Mouse (Mus musculus) cortical plate, adult 2 months (tissue): ENCODE measurements at regions not wholly inside any gene's neighbourhood (a gene's known extent, or its start where the extent isn't known, plus 50 kb on each side); places are given as distances from the start of the nearest gene placed in this dataset.

Experiments used
- CTCF ChIP-seq: fragments of 200-500 bp; IDR thresholded peaks from 2 replicates; pipeline ENCODE4 v1.5.1; 2011; ENCODE audit warnings: mild to moderate bottlenecking, control low read depth, low read length; ENCODE audit not compliant: insufficient read depth; ENCODE audit errors: extremely low read depth
- POLR2A ChIP-seq: fragments of 200-500 bp; IDR thresholded peaks from 2 replicates; pipeline ENCODE4 v1.6.1; 2011; ENCODE audit warnings: mild to moderate bottlenecking, low read length, control low read depth; ENCODE audit not compliant: insufficient read depth; ENCODE audit errors: extremely low read depth

GRCm38 (mm10) chr5:126281782-126282181 lies 750.2 kb downstream of the Tmem132b start:
- TF ChIP-seq POLR2A: no peak
- TF ChIP-seq CTCF: no peak
